Mouse (Mus musculus) left cerebral cortex, adult 2 months (tissue): ENCODE results near the gene Hipk3. TPM values are rescaled to one million over a fixed set of nuclear protein-coding genes. Genes with fewer than 3 reads are reported as not detected.
A peak's percentile ranks its signal among the peaks of the same experiment; 100 is the strongest.

ENCODE experiments used
- DNase-seq, 2 experiments: peaks; one replicate each; pipeline ENCODE4 v3.0.0; 2021 to 2022; ENCODE audit warnings: low spot score in 2 of 2, mixed read lengths in 1 of 2; ENCODE audit errors: extremely low spot score in 1 of 2
- H3K27ac ChIP-seq: fragments of 200-600 bp; 2 replicates; pipeline ENCODE4 v1.8.1; 2022
- H3K4me3 ChIP-seq: fragments of 200-600 bp; 2 replicates; pipeline ENCODE4 v1.8.1; 2022
- CTCF ChIP-seq: fragments of 200-600 bp; IDR thresholded peaks from 2 replicates; pipeline ENCODE4 v1.8.1; 2022; ENCODE audit warnings: antibody characterized with exemption, mild to moderate bottlenecking, moderate library complexity
- intact Hi-C: fragments of 180-260 bp; cut with DNase I; formaldehyde crosslinking; loops from one replicate; pipeline ENCODE4 v1.15.1; 2025
- total RNA-seq, 2 experiments: library from RNA; stranded (reverse); gene quantifications; 2 replicates each; pipeline ENCODE4 v1.2.3; 2021

Gene Hipk3
- total RNA-seq, 2 experiments from 2014 or later, result 95.6 to 101 TPM

DNA sequence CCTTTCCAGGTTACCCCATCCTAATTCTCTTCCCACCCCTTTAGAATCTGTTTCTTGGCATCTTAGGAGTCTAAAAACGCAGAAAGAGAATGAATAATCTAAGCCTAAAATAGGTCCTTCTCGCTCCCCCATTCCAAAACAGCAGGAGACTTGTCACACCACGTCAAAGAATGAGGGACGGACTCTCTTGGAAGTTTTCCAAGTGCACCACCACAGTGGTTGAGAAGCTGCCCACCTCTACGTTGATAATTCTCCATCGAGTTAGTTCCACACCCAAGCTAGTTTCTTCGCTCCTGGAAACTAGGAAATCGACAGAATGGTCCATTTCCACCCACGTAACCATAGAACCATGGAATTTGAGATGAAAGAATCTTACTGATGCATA lies 547 bp upstream of the Hipk3 start:
- peak overlapping the region; percentile 100 for H3K27ac ChIP-seq

DNA sequence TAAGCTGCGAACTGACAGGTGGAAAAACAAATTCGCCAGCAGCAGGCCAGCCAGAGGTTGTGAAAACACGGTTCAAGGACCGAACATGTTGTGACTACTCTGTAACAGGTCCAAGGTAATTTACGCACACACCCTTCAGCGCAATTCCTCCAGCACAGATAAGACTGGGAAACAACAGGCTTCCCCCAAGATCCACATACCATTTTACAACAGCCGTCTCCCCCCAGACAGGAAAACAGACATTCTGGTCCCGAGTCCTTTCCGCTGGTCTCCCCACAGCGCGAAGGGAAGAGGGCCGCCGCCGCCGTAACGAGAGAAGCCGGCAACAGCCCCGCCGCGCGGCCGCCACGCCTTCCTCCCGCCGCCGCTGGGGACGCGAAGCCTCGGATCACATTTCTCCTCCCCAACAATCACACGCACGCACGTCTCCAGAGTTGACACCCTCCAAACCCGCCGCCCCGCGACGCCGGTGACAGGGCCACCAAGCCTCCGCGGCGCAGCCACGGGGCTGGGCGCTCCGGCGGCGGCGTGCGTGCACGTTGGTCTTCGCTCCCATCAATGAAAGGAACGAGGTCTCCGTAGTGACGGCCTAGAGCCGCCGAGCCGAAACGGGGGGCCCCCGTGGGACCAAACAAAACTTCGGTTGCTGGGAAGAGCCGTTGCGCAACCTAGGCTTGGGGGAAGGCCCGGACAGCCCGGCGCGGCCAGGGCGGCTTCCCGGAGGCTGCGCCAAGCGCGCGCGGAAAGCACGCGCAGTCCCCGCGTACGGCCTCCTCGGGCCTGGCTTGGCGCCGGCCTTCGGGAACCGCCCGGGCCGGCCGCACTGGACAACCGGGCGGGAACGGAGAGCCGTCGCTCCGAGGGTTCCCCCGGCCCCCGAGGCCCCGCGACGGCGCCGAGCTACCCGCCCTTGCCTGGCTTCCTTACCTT lies 960 bp downstream of the Hipk3 start:
- H3K4me3 ChIP-seq, result peak overlapping the region; percentile 91
- intact Hi-C loops, result loop anchor here (5.0 to 10.0 kb wide), 2 partner anchors 36 to 158 kb away; no protein-coding TSS in a partner anchor
- DNase-seq, result peak; percentile 85
- H3K27ac ChIP-seq, result peak overlapping the region; percentile 100
- TF ChIP-seq CTCF, result peak; percentile 47

More for the DNA sequence above, 547 bp upstream of the Hipk3 start:
- intact Hi-C loops, result loop anchor here (1.0 to 10.0 kb wide), 5 partner anchors 37 to 160 kb away; partner anchors contain the start of gene Cstf3
- peak; percentile 18 to 43 for DNase-seq
- peak overlapping the region; percentile 91 for H3K4me3 ChIP-seq
- TF ChIP-seq CTCF, result no peak

DNA sequence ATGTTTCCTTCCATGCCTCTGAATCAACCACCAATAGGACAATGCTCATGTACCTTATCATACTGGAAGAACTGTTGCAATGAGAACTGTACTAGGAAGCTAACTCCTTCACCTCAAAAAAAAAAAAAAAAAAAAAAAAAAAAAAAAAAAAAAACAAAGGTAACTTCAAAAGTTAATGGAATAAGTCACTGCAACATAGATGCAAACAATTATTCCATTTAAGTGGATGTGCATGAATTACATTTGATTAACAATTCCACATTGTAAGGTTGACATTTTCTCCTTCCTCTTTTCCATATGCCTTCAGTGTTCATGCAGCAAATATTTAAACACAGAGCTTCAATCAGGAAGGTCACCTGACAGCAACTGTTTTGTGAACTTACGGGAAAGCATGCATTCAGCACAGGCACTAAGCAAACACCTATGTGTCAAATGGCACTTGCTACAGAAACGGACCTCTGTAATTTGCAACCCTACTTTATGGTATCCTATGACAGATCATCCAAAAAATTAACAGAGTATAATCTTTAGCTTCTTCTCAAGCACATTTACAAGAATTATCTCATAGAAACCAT lies 2.9 kb downstream of the Hipk3 start:
- H3K27ac ChIP-seq, result no peak overlapping the region
- no peak for DNase-seq
- peak overlapping the region; percentile 91 for H3K4me3 ChIP-seq
- intact Hi-C loops, result loop anchor here (5.0 to 10.0 kb wide), 2 partner anchors 34 to 157 kb away; no protein-coding TSS in a partner anchor
- TF ChIP-seq CTCF, result no peak

DNA sequence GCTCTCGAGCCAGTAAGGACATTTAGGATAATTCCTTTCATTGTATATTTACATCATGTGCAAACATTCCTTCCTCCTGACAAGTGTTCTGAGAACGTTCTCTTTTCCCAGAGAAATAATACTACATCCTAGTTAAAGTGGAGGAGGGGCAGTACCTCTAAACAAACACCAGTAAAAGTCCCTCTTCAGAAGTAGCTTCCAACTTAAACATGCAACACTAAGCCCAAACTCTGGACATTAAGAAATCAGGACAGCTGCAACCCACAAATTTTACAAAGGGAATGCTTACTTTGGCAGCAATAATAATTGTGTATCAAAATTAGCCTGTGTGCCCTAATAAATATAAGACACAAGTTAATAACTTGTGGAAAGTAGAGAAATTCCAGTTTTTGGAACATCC lies 3.5 kb downstream of the Hipk3 start:
- TF ChIP-seq CTCF, result no peak
- Histone ChIP-seq H3K27ac (no peak overlapping the region), H3K4me3 (no peak overlapping the region)
- no peak for DNase-seq
- intact Hi-C loops, result loop anchor here (5.0 to 10.0 kb wide), 2 partner anchors 33 to 156 kb away; no protein-coding TSS in a partner anchor

DNA sequence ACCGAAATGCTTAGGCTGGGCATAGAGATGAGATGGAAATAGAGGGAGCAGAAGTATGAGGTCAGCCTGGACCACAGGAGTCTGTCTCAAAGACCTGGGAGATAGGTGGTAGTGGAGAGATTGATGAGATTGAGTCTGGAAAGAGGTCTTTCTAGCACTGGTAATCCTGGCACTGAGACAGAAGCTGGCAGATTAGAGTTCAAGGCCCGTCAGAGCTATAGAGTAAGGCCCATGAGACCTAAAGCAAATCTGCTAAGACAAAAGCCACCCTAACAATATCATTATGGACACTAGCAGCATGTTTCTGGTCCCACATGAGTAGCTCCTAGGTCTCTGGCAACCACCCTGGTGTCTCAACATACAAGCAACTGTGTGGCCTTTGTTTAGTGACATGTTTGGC lies 4.4 kb downstream of the Hipk3 start:
- TF ChIP-seq CTCF, result no peak
- Histone ChIP-seq H3K4me3 (no peak overlapping the region), H3K27ac (no peak overlapping the region)
- intact Hi-C loops, result loop anchor here (5.0 to 10.0 kb wide), 2 partner anchors 33 to 155 kb away; no protein-coding TSS in a partner anchor
- no peak for DNase-seq

DNA sequence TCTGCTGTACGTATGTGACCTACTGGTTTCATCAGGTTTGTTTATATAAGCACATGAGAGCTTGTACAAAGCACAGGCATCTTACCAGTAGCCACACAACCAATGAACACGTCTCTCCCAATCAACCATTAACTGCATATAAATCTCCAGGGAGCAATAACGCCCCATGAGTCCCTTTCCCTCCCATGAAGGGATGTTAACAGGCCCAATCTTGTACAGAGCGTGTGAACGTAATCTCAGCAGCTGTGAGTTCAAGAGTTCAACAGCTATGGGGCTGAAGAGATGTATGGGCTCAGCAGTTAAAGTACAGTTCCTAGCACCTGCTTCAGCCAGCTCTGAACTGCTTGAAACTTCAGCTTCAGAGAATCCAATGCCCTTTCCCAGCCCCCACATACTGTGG lies 9.8 kb downstream of the Hipk3 start:
- no peak for TF ChIP-seq CTCF
- intact Hi-C loops, result no loop called here
- H3K4me3 ChIP-seq, result no peak overlapping the region

DNA sequence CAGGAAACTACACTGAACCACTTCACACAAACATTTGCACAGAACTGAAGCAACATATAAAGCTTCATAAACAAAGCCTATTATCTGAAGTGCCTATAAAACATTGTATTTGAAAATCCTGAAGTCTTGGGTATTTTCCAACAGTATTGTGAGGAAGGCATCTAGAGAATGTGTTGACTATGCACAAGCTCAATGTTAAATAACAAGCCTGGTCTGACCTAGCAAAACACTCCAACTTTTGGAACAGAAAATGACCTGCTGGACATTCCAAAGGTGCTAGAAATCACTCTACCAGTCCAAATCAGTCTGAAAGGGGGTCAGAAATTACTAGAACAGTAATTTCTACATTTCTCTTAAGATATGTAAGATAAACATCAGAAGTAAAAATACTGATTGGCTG lies 12.1 kb downstream of the Hipk3 start:
- intact Hi-C loops, result no loop called here
- no peak for TF ChIP-seq CTCF
- no peak overlapping the region for H3K27ac ChIP-seq
- DNase-seq, result no peak
- no peak overlapping the region for H3K4me3 ChIP-seq

More for the DNA sequence above, 9.8 kb downstream of the Hipk3 start:
- H3K27ac ChIP-seq, result no peak overlapping the region
- no peak for DNase-seq

DNA sequence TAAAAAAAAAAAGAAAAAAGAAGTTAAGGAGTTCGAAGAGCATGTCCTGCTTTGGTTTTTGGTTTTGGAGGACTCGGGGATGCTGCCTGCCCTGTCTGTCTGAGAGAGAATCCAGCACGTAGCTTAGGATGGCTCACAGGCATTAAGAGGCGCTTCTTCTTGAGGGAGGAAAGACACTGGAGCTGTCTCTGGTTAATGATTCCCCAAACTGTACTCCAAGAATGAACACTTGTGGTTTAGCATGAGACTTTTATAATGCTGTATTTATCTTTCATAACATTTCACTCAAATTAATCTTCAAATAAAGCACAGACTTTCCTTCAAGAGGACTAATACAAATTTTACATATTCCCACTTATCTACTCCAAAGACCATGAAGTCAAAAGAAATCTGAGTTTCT lies 15.2 kb downstream of the Hipk3 start:
- intact Hi-C loops, result no loop called here

DNA sequence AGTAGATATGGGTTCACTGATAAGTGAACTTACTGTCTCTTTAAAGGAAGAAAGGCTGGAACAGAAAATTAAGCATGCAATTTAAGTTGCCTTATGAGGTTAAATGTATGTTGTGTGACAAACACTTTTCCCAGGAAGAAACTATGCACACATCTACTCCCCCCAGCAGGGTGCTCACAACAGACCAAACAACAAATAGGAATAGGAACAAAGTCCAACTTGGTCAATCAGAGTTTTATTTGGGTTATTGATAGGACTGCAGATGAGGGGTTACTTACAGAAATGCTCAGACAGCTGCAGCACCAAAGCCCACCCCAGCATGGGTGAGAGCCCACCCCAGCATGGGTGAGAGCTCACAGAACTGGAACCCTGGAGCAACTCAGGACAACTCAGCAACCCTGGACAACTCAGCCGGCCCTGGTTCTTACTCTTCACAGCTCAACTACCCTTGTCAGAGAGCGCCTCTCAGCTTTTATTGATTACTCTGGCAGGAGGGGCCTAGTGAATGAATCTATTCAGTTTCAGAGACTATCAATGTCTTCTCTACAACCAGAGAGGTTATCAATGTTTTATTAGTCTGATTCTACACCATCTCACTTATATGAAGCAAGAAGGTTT lies 16.7 kb downstream of the Hipk3 start:
- no peak for TF ChIP-seq CTCF
- intact Hi-C loops, result no loop called here
- DNase-seq, result no peak
- no peak overlapping the region for H3K4me3 ChIP-seq
- no peak overlapping the region for H3K27ac ChIP-seq

More for the DNA sequence above, 15.2 kb downstream of the Hipk3 start:
- Histone ChIP-seq H3K4me3 (no peak overlapping the region), H3K27ac (no peak overlapping the region)
- no peak for DNase-seq
- TF ChIP-seq CTCF, result no peak

DNA sequence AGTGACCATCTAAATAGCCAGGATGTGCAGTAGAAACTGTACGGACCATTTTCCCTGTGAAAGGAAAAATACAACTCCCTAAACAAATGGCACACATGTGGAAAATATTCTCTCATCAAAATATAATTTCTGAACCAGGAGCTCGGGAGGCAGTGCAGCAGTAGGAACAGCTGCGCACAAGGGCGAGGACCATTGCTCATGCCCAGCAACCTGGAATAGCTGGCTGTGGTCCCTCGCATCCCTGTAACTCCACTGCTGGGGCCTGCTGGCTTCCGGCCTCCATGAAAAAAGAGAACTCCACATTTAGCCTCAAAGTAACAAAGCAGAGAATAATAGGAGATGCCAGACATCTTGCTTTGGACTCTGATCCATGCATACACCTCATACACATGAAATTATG lies 22.2 kb downstream of the Hipk3 start:
- intact Hi-C loops, result no loop called here
- Histone ChIP-seq H3K4me3 (no peak overlapping the region), H3K27ac (no peak overlapping the region)
- no peak for TF ChIP-seq CTCF
- DNase-seq, result no peak

DNA sequence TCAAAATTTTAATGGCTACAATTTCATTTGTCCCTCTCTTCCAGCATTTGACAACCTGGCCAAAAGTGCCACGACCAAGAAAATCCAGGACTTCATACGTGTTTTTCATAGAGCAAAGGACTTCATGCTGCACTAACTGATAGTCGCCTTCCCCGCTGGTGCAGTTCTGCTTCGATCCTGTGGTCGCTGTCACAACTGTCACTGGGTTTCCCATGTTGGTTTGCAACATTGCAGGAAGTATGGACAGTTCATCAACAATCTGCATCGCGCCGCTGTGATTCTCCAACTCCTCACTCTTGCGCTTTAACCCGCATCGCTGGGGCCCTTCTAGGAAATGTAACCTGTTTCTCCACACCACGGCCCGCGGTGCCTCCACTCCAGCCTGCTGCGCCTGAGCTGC lies 23.1 kb downstream of the Hipk3 start:
- no peak overlapping the region for H3K27ac ChIP-seq
- no peak overlapping the region for H3K4me3 ChIP-seq
- intact Hi-C loops, result no loop called here
- DNase-seq, result no peak
- TF ChIP-seq CTCF, result no peak

DNA sequence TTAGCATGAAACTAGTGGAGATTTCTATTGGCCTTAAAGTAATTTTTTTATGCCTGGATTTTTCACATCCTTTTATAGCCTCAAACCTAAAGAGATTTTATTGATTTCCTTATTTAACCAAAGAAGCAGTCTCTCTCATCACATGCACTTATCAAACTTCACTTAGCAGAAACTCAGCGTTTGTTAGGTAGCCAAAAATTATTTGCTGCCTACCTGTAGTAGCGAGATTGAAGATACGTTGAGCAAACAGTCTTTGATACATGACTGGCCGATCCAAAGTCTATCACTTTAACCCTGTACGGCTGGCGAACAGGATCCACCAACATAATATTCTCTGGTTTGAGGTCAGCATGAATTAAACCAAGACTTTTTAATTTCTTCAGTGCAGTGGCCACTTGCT lies 23.7 kb downstream of the Hipk3 start:
- intact Hi-C loops, result no loop called here
- DNase-seq, result no peak
- TF ChIP-seq CTCF, result no peak
- Histone ChIP-seq H3K4me3 (no peak overlapping the region), H3K27ac (no peak overlapping the region)
